In genomic region chr8:105303396-105303795, GRCm38 (mm10) we compare ENCODE assay signal across 19 mouse cellular contexts. TPM values are rescaled to one million over a fixed set of nuclear protein-coding genes. Genes with fewer than 3 reads are reported as not detected.
A peak's percentile ranks its signal among the peaks of the same experiment; 100 is the strongest.
DNase-seq lines count a peak whose midpoint lies in the region; ATAC-seq and TF ChIP-seq lines count a peak whose summit lies in the region.
"Had no signal": no experiment of that assay in that cellular context is flagged by ENCODE, and none has a peak within 500 bp of the region (broad histone marks: within the 10 kb centered on the region; RNA-seq: fewer than 3 reads in every experiment).

No protein-coding gene starts in this region.

- H3K9ac ChIP-seq in heart, postnatal 0 days (replicated peaks; ENCODE audit: low read depth, low read length): no peak overlapping the region
- no peak overlapping the region for H3K9ac ChIP-seq in ES-E14 (ENCODE audit: insufficient read depth, low read depth, low read length, poor library complexity, severe bottlenecking)
- H3K9ac ChIP-seq in forebrain, embryonic 11.5 days (ENCODE audit: low read length): no peak overlapping the region
- H3K9ac ChIP-seq: midbrain, embryonic 15.5 days; neural tube, embryonic 15.5 days had no signal

- no peaks in the 10 kb centered on the region for H3K27me3 ChIP-seq in heart, postnatal 0 days (ENCODE audit: control insufficient read depth, insufficient read depth, low read length)
- no peaks in the 10 kb centered on the region for H3K27me3 ChIP-seq in forebrain, embryonic 11.5 days (ENCODE audit: control insufficient read depth, insufficient read depth, low read length)
- H3K27me3 ChIP-seq: midbrain, embryonic 15.5 days; neural tube, embryonic 15.5 days had no signal

- no peak for DNase-seq in heart, postnatal 0 days (ENCODE audit: low spot score)
- no peak for DNase-seq in heart, adult 9 months (ENCODE audit: low spot score in 2 of 2)
- no peak for DNase-seq in ES-E14 (ENCODE audit: low read depth, low spot score)
- DNase-seq in left cerebral cortex, postnatal 4 days: no peak
- no peak for DNase-seq in forebrain, embryonic 11.5 days (ENCODE audit: low spot score)
- DNase-seq: cerebellum, adult 8-10 months; kidney, adult 11 months; kidney, postnatal 10 days; layer of hippocampus, postnatal 36 days; right cerebral cortex, postnatal 14 days had no signal

- H3K4me3 ChIP-seq in heart, postnatal 0 days (ENCODE audit: low read depth, low read length): no peak overlapping the region
- H3K4me3 ChIP-seq in ES-E14 (ENCODE audit: insufficient read depth in 1 of 2, low read depth in 1 of 2, low read length in 2 of 2, poor library complexity in 1 of 2, severe bottlenecking in 1 of 2): no peak overlapping the region
- H3K4me3 ChIP-seq in embryonic fibroblast, embryonic 13.5 days (ENCODE audit: insufficient read depth, low read length): no peak overlapping the region
- no peak overlapping the region for H3K4me3 ChIP-seq in macrophage (ENCODE audit: inconsistent target)
- no peak overlapping the region for H3K4me3 ChIP-seq in forebrain, embryonic 11.5 days (ENCODE audit: low read depth, low read length)
- H3K4me3 ChIP-seq: layer of hippocampus, adult 2 months; midbrain, embryonic 15.5 days; neural tube, embryonic 15.5 days had no signal

- 0 out of 2 replicates have a peak overlapping the region, but pooled peaks have one; percentile 22 for H3K27ac ChIP-seq in heart, postnatal 0 days (ENCODE audit: low read depth)
- H3K27ac ChIP-seq in ES-E14 (ENCODE audit: insufficient read depth, low read depth, low read length, poor library complexity, severe bottlenecking) (peak overlapping the region; percentile 27; the same call in 1 of the 2 replicates), macrophage (peak overlapping the region; percentile 45; the same call in 1 of the 2 replicates)
- peak overlapping the region; percentile 14; the same call in 1 of the 2 replicates for H3K27ac ChIP-seq in embryonic fibroblast, embryonic 13.5 days (ENCODE audit: insufficient read depth, low read length)
- no peak overlapping the region for H3K27ac ChIP-seq in forebrain, embryonic 11.5 days (ENCODE audit: low read depth, low read length)
- H3K27ac ChIP-seq: layer of hippocampus, adult 2 months; midbrain, embryonic 15.5 days; neural tube, embryonic 15.5 days had no signal

- TF ChIP-seq POLR2A in embryonic fibroblast, embryonic 13.5 days (IDR thresholded peaks at IDR 0.05; ENCODE audit: low read depth, low read length): no peak

- intact Hi-C loops in left cerebral cortex, postnatal 4 days (cut with DNase I): no loop called here

- no peaks in the 10 kb centered on the region for H3K9me3 ChIP-seq in heart, postnatal 0 days (replicated peaks; ENCODE audit: control insufficient read depth, low read length)
- no peaks in the 10 kb centered on the region for H3K9me3 ChIP-seq in ES-E14 (ENCODE audit: control insufficient read depth, insufficient read depth, low read depth, low read length)
- H3K9me3 ChIP-seq in forebrain, embryonic 11.5 days (ENCODE audit: control insufficient read depth, low read length): no peaks in the 10 kb centered on the region
- H3K9me3 ChIP-seq: G1E; midbrain, embryonic 15.5 days; neural tube, embryonic 15.5 days had no signal

- TF ChIP-seq CTCF in heart, postnatal 0 days (IDR thresholded peaks at IDR 0.05; ENCODE audit: low read depth): no peak
- no peak for TF ChIP-seq CTCF in embryonic fibroblast, embryonic 13.5 days (IDR thresholded peaks at IDR 0.05; ENCODE audit: borderline replicate concordance, insufficient read depth, low read length)

- TF ChIP-seq EP300 in heart, postnatal 0 days (IDR thresholded peaks at IDR 0.05; ENCODE audit: low read depth): no peak

- peaks cover 31% of the 10 kb centered on the region for H3K79me2 ChIP-seq in macrophage (ENCODE audit: inconsistent target)

- no peak for ATAC-seq in heart, postnatal 0 days (ENCODE audit: insufficient read depth, low read depth)
- ATAC-seq in forebrain, embryonic 11.5 days (replicated peaks; ENCODE audit: low FRiP score): no peak
- ATAC-seq: forebrain, embryonic 14.5 days; hindbrain, embryonic 16.5 days; midbrain, embryonic 15.5 days had no signal

- peaks cover 51% of the 10 kb centered on the region for H3K36me3 ChIP-seq in heart, postnatal 0 days (replicated peaks; ENCODE audit: control insufficient read depth, insufficient read depth, low read length)
- H3K36me3 ChIP-seq in ES-E14 (ENCODE audit: control insufficient read depth, insufficient read depth, low read length, poor library complexity, severe bottlenecking) (peaks cover 60% of the 10 kb centered on the region), macrophage (ENCODE audit: inconsistent target) (peaks cover 38% of the 10 kb centered on the region; the same call in 1 of the 2 replicates)
- peaks cover 21% of the 10 kb centered on the region for H3K36me3 ChIP-seq in forebrain, embryonic 11.5 days (ENCODE audit: control insufficient read depth, insufficient read depth, low read length)

- WGBS in heart, postnatal 0 days: 78% methylated on average over 8 of the region's 8 CpGs
- WGBS in macrophage (ENCODE audit: missing documents): 75% methylated on average over 8 of the region's 8 CpGs
- whole genome bisulfite sequencing in forebrain, embryonic 11.5 days: 88% methylated on average over 8 of the region's 8 CpGs

- in situ Hi-C loops in ES-E14 (cut with MboI; ENCODE audit: low sequenced_read_pairs in 2 of 2, unreplicated experiment in 2 of 2): no loop called here

- no peak overlapping the region for H3K4me2 ChIP-seq in heart, postnatal 0 days (ENCODE audit: low read depth, low read length)
- H3K4me2 ChIP-seq in forebrain, embryonic 11.5 days (ENCODE audit: low read depth, low read length, severe bottlenecking): no peak overlapping the region
- H3K4me2 ChIP-seq: heart, embryonic 11.5 days; midbrain, embryonic 15.5 days; neural tube, embryonic 15.5 days had no signal

- H3K4me1 ChIP-seq in heart, postnatal 0 days (ENCODE audit: control insufficient read depth, insufficient read depth): peaks cover 30% of the 10 kb centered on the region
- H3K4me1 ChIP-seq in ES-E14 (ENCODE audit: control insufficient read depth in 2 of 2, insufficient read depth in 2 of 2, low read length in 2 of 2, poor library complexity in 1 of 2): peaks cover 0 to 19% of the 10 kb centered on the region in 2 experiments; a peak in 2 of 4 replicates
- peaks cover 10% of the 10 kb centered on the region for H3K4me1 ChIP-seq in embryonic fibroblast, embryonic 13.5 days (ENCODE audit: control insufficient read depth, insufficient read depth, low read length)
- H3K4me1 ChIP-seq in forebrain, embryonic 11.5 days (replicated peaks; ENCODE audit: control insufficient read depth, insufficient read depth, low read length): peaks cover 13% of the 10 kb centered on the region

RNA-seq across cellular contexts. Expression of gene Elmo3, which starts 2.0 kb away (rescaled TPM):
- 1.4 and 2.2 TPM in 2 replicates for total RNA-seq in heart, postnatal 0 days (2014; rRNA removed; ENCODE audit: low replicate concordance)
- polyA plus RNA-seq in heart, postnatal 0 days (2015; fragmentation: Nextera tagmentation; extraction: Ambion mirVana): 1.6 and 1.9 TPM in 2 replicates
- total RNA-seq in ES-E14 (2012; rRNA removed): 3.5 and 4.3 TPM in 2 replicates
- polyA plus RNA-seq in embryonic fibroblast, embryonic 13.5 days (2011; ENCODE audit: insufficient read length, low read depth, missing spikeins): 1.6 and 2.5 TPM in 2 replicates
- 10 to 100 TPM in 1 of 26 experiments, 1 to 10 TPM in 25; 2.7 to 10.1 (median 5.4) TPM for total RNA-seq in macrophage (2018; cell fraction: chromatin; rRNA removed)
- under 1 TPM; 0.03 to 0.65 (median 0.19) TPM for total RNA-seq in macrophage (2018; cell fraction: cytosol; rRNA removed)
- 1 to 10 TPM in 25 of 26 experiments, under 1 TPM in 1; 0.98 to 8.1 (median 2.5) TPM for total RNA-seq in macrophage (2018; cell fraction: nucleus; rRNA removed)
- 0.29 to 0.43 TPM (median 0.33 TPM) in 3 replicates for polyA plus RNA-seq in macrophage (2018)
- total RNA-seq in left cerebral cortex, postnatal 4 days (2021): 1 to 10 TPM in 1 of 2 experiments, under 1 TPM in 1; 0.85 to 1.1 TPM
- 2.4 and 2.6 TPM in 2 replicates for polyA plus RNA-seq in forebrain, embryonic 11.5 days (2014; fragmentation: Nextera tagmentation; extraction: Ambion mirVana)

RNA-seq across cellular contexts. Expression of gene E2f4, which starts 5.9 kb away (rescaled TPM):
- total RNA-seq in heart, postnatal 0 days (2014; rRNA removed; ENCODE audit: low replicate concordance): 19.2 and 27.9 TPM in 2 replicates
- 21.8 and 22.6 TPM in 2 replicates for polyA plus RNA-seq in heart, postnatal 0 days (2015; fragmentation: Nextera tagmentation; extraction: Ambion mirVana)
- 66.8 and 67.1 TPM in 2 replicates for total RNA-seq in ES-E14 (2012; rRNA removed)
- 42.6 and 43.9 TPM in 2 replicates for polyA plus RNA-seq in embryonic fibroblast, embryonic 13.5 days (2011; ENCODE audit: insufficient read length, low read depth, missing spikeins)
- 10 to 100 TPM; 21.1 to 81.8 (median 50.7) TPM for total RNA-seq in macrophage (2018; cell fraction: chromatin; rRNA removed)
- total RNA-seq in macrophage (2018; cell fraction: cytosol; rRNA removed): 10 to 100 TPM; 26.8 to 47.2 (median 35.7) TPM
- total RNA-seq in macrophage (2018; cell fraction: nucleus; rRNA removed): 10 to 100 TPM; 22.5 to 73.9 (median 41.1) TPM
- polyA plus RNA-seq in macrophage (2018): 30.2 to 47.0 TPM (median 34.1 TPM) in 3 replicates
- total RNA-seq in left cerebral cortex, postnatal 4 days (2021): 10 to 100 TPM; 33.7 to 33.8 TPM
- 122 and 135 TPM in 2 replicates for polyA plus RNA-seq in forebrain, embryonic 11.5 days (2014; fragmentation: Nextera tagmentation; extraction: Ambion mirVana)

RNA-seq across cellular contexts. Expression of gene Exoc3l, which starts 7.5 kb away (rescaled TPM):
- total RNA-seq in heart, postnatal 0 days (2014; rRNA removed; ENCODE audit: low replicate concordance): 6.1 and 10.6 TPM in 2 replicates
- 9.5 and 9.9 TPM in 2 replicates for polyA plus RNA-seq in heart, postnatal 0 days (2015; fragmentation: Nextera tagmentation; extraction: Ambion mirVana)
- 22.0 and 33.5 TPM in 2 replicates for total RNA-seq in ES-E14 (2012; rRNA removed)
- 0.55 TPM in 1 of 2 replicates, not detected in the other for polyA plus RNA-seq in embryonic fibroblast, embryonic 13.5 days (2011; ENCODE audit: insufficient read length, low read depth, missing spikeins)
- total RNA-seq in macrophage (2018; cell fraction: chromatin; rRNA removed): 1 to 10 TPM in 18 of 26 experiments, under 1 TPM in 4, not detected in 4; 0.39 to 4.7 (median 1.6) TPM
- total RNA-seq in macrophage (2018; cell fraction: cytosol; rRNA removed): under 1 TPM in 24 of 26 experiments, not detected in 2; 0.09 to 0.51 (median 0.20) TPM
- 1 to 10 TPM in 11 of 26 experiments, under 1 TPM in 11, not detected in 4; 0.29 to 3.3 (median 1.0) TPM for total RNA-seq in macrophage (2018; cell fraction: nucleus; rRNA removed)
- polyA plus RNA-seq in macrophage (2018): 0.19 to 0.32 TPM in 2 of 3 replicates, not detected in the other
- total RNA-seq in left cerebral cortex, postnatal 4 days (2021): 1 to 10 TPM; 6.0 to 7.2 TPM
- polyA plus RNA-seq in forebrain, embryonic 11.5 days (2014; fragmentation: Nextera tagmentation; extraction: Ambion mirVana): 10.3 TPM in 2 replicates

RNA-seq across cellular contexts. Expression of gene 4931428F04Rik, which starts 13.7 kb away (rescaled TPM):
- 0.43 and 3.5 TPM in 2 replicates for total RNA-seq in heart, postnatal 0 days (2014; rRNA removed; ENCODE audit: low replicate concordance)
- polyA plus RNA-seq in heart, postnatal 0 days (2015; fragmentation: Nextera tagmentation; extraction: Ambion mirVana): 3.3 and 3.5 TPM in 2 replicates
- 3.9 and 4.2 TPM in 2 replicates for total RNA-seq in ES-E14 (2012; rRNA removed)
- polyA plus RNA-seq in embryonic fibroblast, embryonic 13.5 days (2011; ENCODE audit: insufficient read length, low read depth, missing spikeins): 5.2 and 6.2 TPM in 2 replicates
- total RNA-seq in macrophage (2018; cell fraction: chromatin; rRNA removed): 1 to 10 TPM in 25 of 26 experiments, under 1 TPM in 1; 0.88 to 6.8 (median 5.0) TPM
- total RNA-seq in macrophage (2018; cell fraction: cytosol; rRNA removed): 1 to 10 TPM; 1.3 to 2.3 (median 1.7) TPM
- 1 to 10 TPM; 2.1 to 9.4 (median 4.1) TPM for total RNA-seq in macrophage (2018; cell fraction: nucleus; rRNA removed)
- 0.79 to 3.9 TPM (median 1.5 TPM) in 3 replicates for polyA plus RNA-seq in macrophage (2018)
- 100 to 1,000 TPM; 183 TPM for total RNA-seq in left cerebral cortex, postnatal 4 days (2021)
- 23.4 and 30.3 TPM in 2 replicates for polyA plus RNA-seq in forebrain, embryonic 11.5 days (2014; fragmentation: Nextera tagmentation; extraction: Ambion mirVana)

RNA-seq across cellular contexts. Expression of gene Lrrc29, which starts 22.7 kb away (rescaled TPM):
- 4.0 and 5.8 TPM in 2 replicates for total RNA-seq in heart, postnatal 0 days (2014; rRNA removed; ENCODE audit: low replicate concordance)
- 1.1 and 1.5 TPM in 2 replicates for polyA plus RNA-seq in heart, postnatal 0 days (2015; fragmentation: Nextera tagmentation; extraction: Ambion mirVana)
- total RNA-seq in ES-E14 (2012; rRNA removed): 2.5 and 2.8 TPM in 2 replicates
- polyA plus RNA-seq in embryonic fibroblast, embryonic 13.5 days (2011; ENCODE audit: insufficient read length, low read depth, missing spikeins): 1.2 and 1.6 TPM in 2 replicates
- 10 to 100 TPM in 18 of 26 experiments, 1 to 10 TPM in 8; 5.3 to 29.4 (median 15.1) TPM for total RNA-seq in macrophage (2018; cell fraction: chromatin; rRNA removed)
- total RNA-seq in macrophage (2018; cell fraction: cytosol; rRNA removed): 1 to 10 TPM in 14 of 26 experiments, under 1 TPM in 12; 0.62 to 2.6 (median 1.0) TPM
- 10 to 100 TPM in 12 of 26 experiments, 1 to 10 TPM in 14; 2.5 to 17.5 (median 9.2) TPM for total RNA-seq in macrophage (2018; cell fraction: nucleus; rRNA removed)
- 0.63 to 1.4 TPM (median 0.77 TPM) in 3 replicates for polyA plus RNA-seq in macrophage (2018)
- 1 to 10 TPM; 4.0 to 5.0 TPM for total RNA-seq in left cerebral cortex, postnatal 4 days (2021)
- 2.0 TPM in 2 replicates for polyA plus RNA-seq in forebrain, embryonic 11.5 days (2014; fragmentation: Nextera tagmentation; extraction: Ambion mirVana)
